Mouse (Mus musculus) R1 (cell line): ENCODE data around the gene Gm49345.
"Not testable (repeated sequence)": the region's sequence is repeated elsewhere in the genome, so short reads cannot be mapped to it uniquely, and the experiment has no call there.

Experiments used
- DNase-seq: peaks from one replicate; pipeline ENCODE4 v3.0.0-alpha.2; 2018; ENCODE audit warnings: low read depth, low spot score

The Gm49345 gene

GRCm38 (mm10) chr13:67637294-67638007 lies at the start of gene Gm49345, which contains the start of gene Zfp729a:
Gene Gm49345, minus strand, starts transcription at chr13:67637769.
Gene Zfp729a, minus strand, starts transcription at chr13:67637791.
- peak; percentile 94 for DNase-seq

- DNase-seq: no peak
Observed at GRCm38 (mm10) chr13:67686971-67687370, 49.4 kb upstream of the Gm49345 start, which contains the start of gene Zfp738. Gene Zfp738, minus strand, starts transcription at chr13:67687071.

- not testable (repeated sequence) for DNase-seq
Observed at GRCm38 (mm10) chr13:67683841-67684240, 46.3 kb upstream of the Gm49345 start.

- DNase-seq: peak; percentile 96
Observed at GRCm38 (mm10) chr13:67682959-67683735, 45.6 kb upstream of the Gm49345 start.

GRCm38 (mm10) chr13:67674902-67675301 lies 37.3 kb upstream of the Gm49345 start:
- no peak for DNase-seq

GRCm38 (mm10) chr13:67652496-67652895 lies 14.9 kb upstream of the Gm49345 start:
- peak; percentile 90 for DNase-seq

GRCm38 (mm10) chr13:67610108-67610507 lies 27.5 kb downstream of the Gm49345 start:
- no peak for DNase-seq

- peak; percentile 91 for DNase-seq
Observed at GRCm38 (mm10) chr13:67609066-67609876, 28.3 kb downstream of the Gm49345 start, which contains the start of gene Zfp729b. Gene Zfp729b, minus strand, starts transcription at chr13:67609707.

GRCm38 (mm10) chr13:67572591-67573189 lies 64.9 kb downstream of the Gm49345 start:
- peak; percentile 60 for DNase-seq

GRCm38 (mm10) chr13:67553730-67554129 lies 83.8 kb downstream of the Gm49345 start, which contains the start of gene Zfp748:
Gene Zfp748, minus strand, starts transcription at chr13:67553830.
- no peak for DNase-seq

- peak; percentile 97 for DNase-seq
Observed at GRCm38 (mm10) chr13:67552505-67553346, 84.8 kb downstream of the Gm49345 start.

- DNase-seq: peak; percentile 81
Observed at GRCm38 (mm10) chr13:67545941-67546340, 91.6 kb downstream of the Gm49345 start.
